Mouse (Mus musculus) hindbrain, embryonic 12.5 days (tissue): ENCODE measurements at regions not wholly inside any gene's neighbourhood (a gene's known extent, or its start where the extent isn't known, plus 50 kb on each side); places are given as distances from the start of the nearest gene placed in this dataset.
"Not testable (repeated sequence)": the region's sequence is repeated elsewhere in the genome, so short reads cannot be mapped to it uniquely, and the experiment has no call there.

Experiments
- ATAC-seq: fragments of 200-750 bp; cut with Nextera tagmentation; 2 replicates; pipeline ENCODE4 v1.8.0; 2017; ENCODE audit warnings: moderate TSS enrichment; ENCODE audit not compliant: low FRiP score
- H3K27ac ChIP-seq: fragments of 300-500 bp; sonication (generic); 2 replicates; pipeline ENCODE4 v1.5.1; 2016; ENCODE audit warnings: mild to moderate bottlenecking
- H3K27me3 ChIP-seq: fragments of 300-500 bp; sonication (generic); 2 replicates; pipeline ENCODE4 v1.6.1; 2016; ENCODE audit warnings: mild to moderate bottlenecking
- H3K36me3 ChIP-seq: fragments of 300-500 bp; sonication (generic); 2 replicates; pipeline ENCODE4 v1.6.1; 2016; ENCODE audit warnings: mild to moderate bottlenecking
- H3K4me1 ChIP-seq: fragments of 300-500 bp; sonication (generic); 2 replicates; pipeline ENCODE4 v1.6.1; 2016
- H3K4me2 ChIP-seq: fragments of 300-500 bp; sonication (generic); replicated peaks from 2 replicates; pipeline ENCODE4 v1.6.1; 2016; ENCODE audit warnings: mild to moderate bottlenecking
- H3K4me3 ChIP-seq: fragments of 300-500 bp; sonication (generic); 2 replicates; pipeline ENCODE4 v1.5.1; 2016; ENCODE audit warnings: mild to moderate bottlenecking
- H3K9ac ChIP-seq: fragments of 300-500 bp; sonication (generic); 2 replicates; pipeline ENCODE4 v1.6.1; 2016; ENCODE audit warnings: mild to moderate bottlenecking, moderate library complexity
- H3K9me3 ChIP-seq: fragments of 300-500 bp; sonication (generic); replicated peaks from 2 replicates; pipeline ENCODE4 v1.6.1; 2016; ENCODE audit warnings: mild to moderate bottlenecking
- WGBS: fragments of 180-500 bp; shearing (Covaris S2); methylation state at CpG from one replicate; pipeline ENCODE4 v1.1.7; 2016; 5-methylcytosine and 5-hydroxymethylcytosine counted together

DNA sequence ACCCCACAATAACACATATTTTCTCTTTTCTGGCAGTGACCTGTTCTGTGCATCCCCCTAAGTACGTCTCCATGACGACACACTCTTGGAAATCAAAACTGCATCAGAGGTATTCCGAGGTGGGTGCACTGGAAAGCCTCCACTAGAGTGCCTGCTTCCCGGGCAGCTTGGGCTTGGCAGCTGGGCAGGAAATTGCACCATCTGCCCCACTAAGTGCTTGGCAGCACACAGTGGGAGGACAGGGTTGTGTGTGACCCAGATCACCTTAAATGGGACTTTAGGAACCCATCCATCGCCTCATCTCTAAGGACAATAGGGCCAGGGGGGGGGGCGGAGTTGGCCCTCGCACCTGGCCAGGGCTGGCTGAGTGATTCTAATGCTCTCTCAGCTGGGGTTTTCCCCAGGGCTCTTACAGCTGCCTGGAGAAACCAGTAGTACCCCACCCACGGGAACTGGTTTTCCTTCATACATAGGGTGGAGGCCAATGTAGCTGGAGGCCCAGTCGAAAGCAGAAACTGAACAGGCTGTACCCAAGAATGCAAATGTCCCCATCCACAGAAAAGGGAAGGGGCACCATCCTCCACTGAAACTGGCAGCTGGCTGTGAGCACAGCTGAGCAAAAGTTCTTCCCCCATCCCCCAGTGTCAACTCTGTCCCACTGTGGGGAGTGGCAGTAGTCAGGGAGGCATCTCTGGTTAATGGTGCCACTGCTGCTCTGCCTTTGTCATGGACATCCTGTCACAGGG lies 75.7 kb downstream of the Cryaa start:
- H3K4me1 ChIP-seq, result no peaks in the 10 kb centered on the region
- H3K9ac ChIP-seq, result no peak overlapping the region
- H3K4me2 ChIP-seq, result no peak overlapping the region
- H3K9me3 ChIP-seq, result peaks cover 7% of the 10 kb centered on the region; the same call in 1 of the 2 replicates
- H3K27ac ChIP-seq, result no peak overlapping the region
- no peak for ATAC-seq
- WGBS, result 66% methylated on average over 9 of the region's 9 CpGs
- H3K36me3 ChIP-seq, result no peaks in the 10 kb centered on the region
- no peak overlapping the region for H3K4me3 ChIP-seq
- H3K27me3 ChIP-seq, result no peaks in the 10 kb centered on the region

DNA sequence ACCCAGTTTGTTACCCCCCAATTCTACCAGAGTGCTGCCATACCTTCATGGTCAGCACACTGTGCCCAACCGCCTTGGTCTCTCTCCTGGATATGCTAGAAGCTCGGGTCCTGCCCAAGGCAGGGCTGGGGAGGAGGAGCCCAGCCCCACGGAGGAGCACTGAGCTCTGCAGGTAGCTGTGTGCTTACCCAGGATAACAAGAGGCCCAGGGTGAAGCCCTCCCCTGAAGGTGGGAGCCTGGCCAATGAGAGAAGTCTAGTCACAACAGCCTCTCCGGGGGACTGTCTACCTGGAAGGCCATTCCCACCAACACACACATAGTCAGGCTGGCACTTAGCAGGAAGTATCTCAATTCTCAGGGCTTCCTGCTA lies 76.2 kb downstream of the Cryaa start:
- Histone ChIP-seq H3K9me3 (peaks cover 7% of the 10 kb centered on the region; the same call in 1 of the 2 replicates), H3K4me1 (no peaks in the 10 kb centered on the region), H3K9ac (no peak overlapping the region), H3K4me2 (no peak overlapping the region), H3K4me3 (no peak overlapping the region), H3K36me3 (no peaks in the 10 kb centered on the region), H3K27me3 (no peaks in the 10 kb centered on the region), H3K27ac (no peak overlapping the region)
- 54% methylated on average over 4 of the region's 4 CpGs for WGBS
- ATAC-seq, result no peak

DNA sequence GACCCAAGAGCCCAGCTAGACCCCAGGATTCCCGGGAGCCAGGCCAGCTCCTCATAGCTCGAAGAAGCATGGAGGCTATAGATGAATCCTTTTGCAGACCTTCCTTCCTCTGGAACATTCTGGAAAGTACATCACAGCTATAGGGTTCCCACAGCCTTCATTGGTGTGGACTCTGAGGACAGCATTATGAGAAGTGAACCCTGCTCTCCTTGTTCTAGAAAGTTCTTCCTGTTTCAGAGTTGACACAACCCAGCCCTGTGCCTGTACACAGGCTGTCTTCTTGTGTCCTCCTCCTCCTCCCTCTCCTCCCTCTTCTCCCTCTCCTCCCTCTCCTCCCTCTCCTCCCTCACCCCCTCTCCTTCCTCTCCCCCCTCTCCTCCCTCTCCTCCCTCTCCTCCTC lies 82.9 kb downstream of the Cryaa start:
- Histone ChIP-seq H3K36me3 (no peaks in the 10 kb centered on the region), H3K4me3 (no peak overlapping the region), H3K9me3 (peaks cover 7% of the 10 kb centered on the region; the same call in 1 of the 2 replicates), H3K4me1 (no peaks in the 10 kb centered on the region), H3K27me3 (no peaks in the 10 kb centered on the region), H3K9ac (no peak overlapping the region), H3K27ac (no peak overlapping the region), H3K4me2 (no peak overlapping the region)
- 92% methylated on average over 2 of the region's 2 CpGs for WGBS
- no peak for ATAC-seq

- Histone ChIP-seq H3K4me3 (no peak overlapping the region), H3K4me1 (peaks cover 16% of the 10 kb centered on the region), H3K4me2 (no peak overlapping the region), H3K27ac (no peak overlapping the region), H3K36me3 (no peaks in the 10 kb centered on the region), H3K9ac (no peak overlapping the region), H3K27me3 (no peaks in the 10 kb centered on the region), H3K9me3 (no peaks in the 10 kb centered on the region)
- no peak for ATAC-seq
- 59% methylated on average over 5 of the region's 5 CpGs for WGBS
Measured at GRCm38 (mm10) chr17:31763078-31763477, 85.5 kb downstream of the Cryaa start.

DNA sequence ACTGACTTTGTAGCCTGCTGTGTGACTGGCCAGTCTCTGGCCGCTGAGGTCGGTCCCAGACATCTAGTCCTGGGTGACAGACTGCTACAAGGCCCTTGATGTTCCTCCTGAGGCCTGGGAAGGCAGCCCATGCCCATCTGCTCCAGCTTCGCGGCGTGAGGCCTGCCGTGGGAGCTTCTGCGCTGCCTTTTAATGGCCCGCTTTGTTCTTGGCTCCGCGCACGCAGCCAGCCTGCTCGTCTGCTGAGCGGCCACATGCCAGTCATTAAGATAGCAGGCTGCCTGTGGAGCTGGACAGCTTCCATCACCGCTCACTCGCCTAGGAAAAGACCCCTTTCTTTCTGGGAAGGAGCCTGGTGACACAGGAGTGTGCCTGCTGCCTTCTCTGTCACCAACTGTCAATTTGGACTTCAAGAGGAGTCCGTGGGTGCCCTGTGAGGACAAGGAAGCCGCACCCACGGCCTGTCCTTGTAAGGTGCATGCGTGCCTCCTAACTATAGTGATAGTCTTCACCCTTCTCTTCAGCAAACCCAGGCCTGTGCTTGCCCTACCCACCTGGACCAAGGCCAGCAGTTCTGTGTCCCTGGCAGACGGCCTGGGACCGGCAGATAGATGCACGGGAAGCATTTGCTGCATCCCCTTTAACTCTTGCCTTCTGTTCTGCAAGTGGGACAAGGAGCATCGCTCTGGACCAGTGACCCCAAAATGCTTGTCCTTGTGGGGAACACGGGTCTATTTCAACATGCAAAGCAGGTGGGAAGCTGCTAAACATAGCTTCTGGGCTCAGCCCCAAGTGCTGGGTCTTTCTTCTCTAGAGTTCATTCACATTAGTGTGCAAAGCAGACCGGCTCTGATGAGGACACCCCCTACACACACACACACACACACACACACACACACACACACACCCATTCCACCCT lies 88.6 kb downstream of the Sik1 start:
- H3K9me3 ChIP-seq, result 0 out of 2 replicates have a peak, but pooled peaks cover 6% of the 10 kb centered on the region
- H3K9ac ChIP-seq, result peak overlapping the region; percentile 32; the same call in 1 of the 2 replicates
- H3K27ac ChIP-seq, result peak overlapping the region; percentile 90
- peaks cover 17% of the 10 kb centered on the region for H3K4me1 ChIP-seq
- H3K36me3 ChIP-seq, result no peaks in the 10 kb centered on the region
- peak; percentile 90 for ATAC-seq
- H3K4me3 ChIP-seq, result no peak overlapping the region
- H3K4me2 ChIP-seq, result no peak overlapping the region; the same call in 1 of the 2 replicates
- 26% methylated on average over 25 of the region's 25 CpGs for WGBS
- no peaks in the 10 kb centered on the region for H3K27me3 ChIP-seq

DNA sequence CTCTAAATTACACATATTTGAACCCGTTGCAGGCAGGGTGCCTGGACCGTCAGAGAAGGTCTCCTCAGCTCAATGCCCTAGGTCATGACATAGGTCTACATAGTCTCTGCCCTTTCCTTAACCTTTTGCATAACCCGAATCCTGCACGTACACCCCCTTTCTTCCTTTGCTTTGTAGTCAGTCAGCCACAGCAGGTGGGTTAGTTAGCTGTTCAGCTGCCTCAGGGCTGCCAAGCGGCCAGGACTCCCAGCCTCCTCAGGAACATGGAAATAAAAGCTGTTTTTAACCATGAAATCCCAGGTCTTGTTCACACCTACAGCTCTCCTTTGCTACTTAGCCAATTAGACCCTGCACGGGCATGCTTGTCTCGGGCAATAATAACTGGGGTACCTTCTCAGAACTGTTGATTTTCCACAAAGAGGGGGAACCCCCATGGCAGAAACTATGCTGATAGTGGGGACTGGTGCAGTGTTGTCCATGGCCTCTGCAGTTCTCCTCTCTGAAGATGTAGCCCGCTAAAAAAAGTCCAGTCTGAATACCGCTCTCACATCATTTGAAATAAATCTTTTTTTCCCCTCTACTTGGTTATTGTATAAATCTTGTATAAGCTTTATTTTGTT lies 83.3 kb downstream of the Sik1 start:
- Histone ChIP-seq H3K27ac (no peak overlapping the region), H3K4me1 (peaks cover 20% of the 10 kb centered on the region), H3K36me3 (no peaks in the 10 kb centered on the region), H3K27me3 (no peaks in the 10 kb centered on the region), H3K4me3 (no peak overlapping the region), H3K4me2 (no peak overlapping the region), H3K9ac (no peak overlapping the region), H3K9me3 (0 out of 2 replicates have a peak, but pooled peaks cover 6% of the 10 kb centered on the region)
- WGBS, result 48% methylated on average over 9 of the region's 9 CpGs
- no peak for ATAC-seq

DNA sequence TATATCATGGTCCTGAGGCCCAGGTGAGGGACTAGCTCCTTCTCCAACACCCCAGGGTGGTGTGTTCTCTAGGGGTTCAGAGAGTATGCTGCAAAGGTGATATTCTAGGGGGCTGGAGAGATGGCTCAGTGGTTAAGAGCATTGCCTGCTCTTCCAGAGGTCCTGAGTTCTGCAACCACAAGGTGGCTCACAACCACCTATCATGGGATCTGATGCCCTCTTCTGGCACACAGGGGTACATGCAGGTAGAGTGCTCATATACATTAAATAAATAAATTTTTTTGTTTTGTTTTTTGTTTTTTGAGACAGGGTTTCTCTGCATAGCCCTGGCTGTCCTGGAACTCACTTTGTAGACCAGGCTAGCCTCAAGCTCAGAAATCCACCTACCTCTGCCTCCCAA lies 81.7 kb downstream of the Sik1 start:
- ATAC-seq, H3K9ac ChIP-seq, H3K9me3 ChIP-seq, H3K27me3 ChIP-seq, H3K27ac ChIP-seq, H3K4me2 ChIP-seq, H3K36me3 ChIP-seq, H3K4me3 ChIP-seq: not testable (repeated sequence)
- peaks cover 21% of the 10 kb centered on the region for H3K4me1 ChIP-seq

GRCm38 (mm10) chr17:31775037-31775436 lies 80.6 kb downstream of the Sik1 start:
- H3K4me3 ChIP-seq, result no peak overlapping the region
- no peaks in the 10 kb centered on the region for H3K27me3 ChIP-seq
- no peak for ATAC-seq
- WGBS, result 87% methylated on average over 4 of the region's 5 CpGs
- H3K9ac ChIP-seq, result no peak overlapping the region
- H3K27ac ChIP-seq, result no peak overlapping the region
- H3K9me3 ChIP-seq, result 0 out of 2 replicates have a peak, but pooled peaks cover 6% of the 10 kb centered on the region
- no peaks in the 10 kb centered on the region for H3K36me3 ChIP-seq
- H3K4me2 ChIP-seq, result no peak overlapping the region
- peaks cover 21% of the 10 kb centered on the region for H3K4me1 ChIP-seq

GRCm38 (mm10) chr17:31775966-31776365 lies 79.6 kb downstream of the Sik1 start:
- Histone ChIP-seq H3K9ac (no peak overlapping the region), H3K36me3 (no peaks in the 10 kb centered on the region), H3K4me1 (peaks cover 21% of the 10 kb centered on the region), H3K27ac (no peak overlapping the region), H3K27me3 (no peaks in the 10 kb centered on the region), H3K4me2 (no peak overlapping the region), H3K4me3 (no peak overlapping the region), H3K9me3 (no peaks in the 10 kb centered on the region)
- no peak for ATAC-seq
- 93% methylated on average over 3 of the region's 3 CpGs for WGBS

GRCm38 (mm10) chr17:31776949-31777607 lies 78.5 kb downstream of the Sik1 start:
- peak overlapping the region; percentile 55 for H3K27ac ChIP-seq
- H3K4me1 ChIP-seq, result peaks cover 19% of the 10 kb centered on the region

DNA sequence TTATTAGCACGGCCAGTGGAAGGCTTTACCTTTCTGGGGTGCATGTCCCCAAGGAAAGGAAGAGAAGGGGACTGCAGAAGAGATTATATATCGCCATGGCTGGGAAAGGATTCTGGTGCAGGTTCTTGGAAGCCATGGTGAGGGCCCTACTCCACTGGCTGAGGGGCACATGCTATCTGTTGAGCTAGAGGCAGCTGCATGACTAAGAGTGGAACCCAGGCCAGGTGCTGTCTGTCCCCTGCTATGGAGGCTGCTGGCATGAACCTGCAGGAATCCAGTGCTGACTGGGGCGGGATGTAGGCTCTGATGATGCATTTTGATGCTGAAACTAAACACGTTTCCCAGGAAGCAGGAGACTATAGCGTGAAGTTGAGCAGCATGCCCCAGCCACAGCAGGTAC lies 77.9 kb downstream of the Sik1 start:
- Histone ChIP-seq H3K4me1 (peaks cover 19% of the 10 kb centered on the region), H3K27ac (peak overlapping the region; percentile 55), H3K4me2 (no peak overlapping the region), H3K9me3 (no peaks in the 10 kb centered on the region), H3K27me3 (no peaks in the 10 kb centered on the region), H3K36me3 (no peaks in the 10 kb centered on the region), H3K9ac (no peak overlapping the region), H3K4me3 (no peak overlapping the region)
- WGBS, result 71% methylated on average over 5 of the region's 5 CpGs
- no peak for ATAC-seq

More at GRCm38 (mm10) chr17:31776949-31777607, 78.5 kb downstream of the Sik1 start:
- H3K36me3 ChIP-seq, result no peaks in the 10 kb centered on the region
- H3K4me2 ChIP-seq, result no peak overlapping the region
- 44% methylated on average over 9 of the region's 9 CpGs for WGBS
- H3K9ac ChIP-seq, result no peak overlapping the region
- no peak overlapping the region for H3K4me3 ChIP-seq
- H3K9me3 ChIP-seq, result no peaks in the 10 kb centered on the region
- peak; percentile 46; the same call in 1 of the 2 replicates for ATAC-seq
- H3K27me3 ChIP-seq, result no peaks in the 10 kb centered on the region

GRCm38 (mm10) chr17:31779466-31779865 lies 76.1 kb downstream of the Sik1 start:
- H3K4me2 ChIP-seq, result no peak overlapping the region
- no peak overlapping the region for H3K9ac ChIP-seq
- no peaks in the 10 kb centered on the region for H3K27me3 ChIP-seq
- no peaks in the 10 kb centered on the region for H3K36me3 ChIP-seq
- no peak overlapping the region for H3K4me3 ChIP-seq
- no peak for ATAC-seq
- H3K9me3 ChIP-seq, result no peaks in the 10 kb centered on the region
- H3K27ac ChIP-seq, result no peak overlapping the region
- WGBS, result 66% methylated on average over 3 of the region's 3 CpGs
- H3K4me1 ChIP-seq, result peaks cover 19% of the 10 kb centered on the region
